Mouse (Mus musculus): ENCODE measurements at regions not wholly inside any gene's neighbourhood (a gene's known extent, or its start where the extent isn't known, plus 50 kb on each side); places are given as distances from the start of the nearest gene placed in this dataset.

DNA sequence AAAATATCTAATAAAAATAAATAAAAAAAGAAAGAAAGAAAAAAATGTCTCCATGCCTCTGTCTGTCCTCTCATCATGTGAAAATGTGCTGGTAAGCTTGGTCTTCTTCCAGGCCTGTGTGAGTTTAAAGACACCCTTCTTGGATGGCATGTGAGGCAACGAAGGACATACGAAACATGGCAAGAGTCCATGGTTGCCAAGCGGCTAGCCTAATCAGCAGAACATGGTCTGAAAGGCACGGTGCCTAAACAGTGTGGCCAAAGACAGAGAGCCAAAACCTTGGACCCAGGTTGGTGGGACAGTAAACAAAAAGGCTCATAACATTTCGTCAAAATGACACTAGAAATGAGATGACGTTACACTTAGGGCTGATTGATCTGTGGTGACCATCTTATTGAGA is 1344.7 kb upstream of the A1bg start:
- peak; percentile 91 for DNase-seq

DNA sequence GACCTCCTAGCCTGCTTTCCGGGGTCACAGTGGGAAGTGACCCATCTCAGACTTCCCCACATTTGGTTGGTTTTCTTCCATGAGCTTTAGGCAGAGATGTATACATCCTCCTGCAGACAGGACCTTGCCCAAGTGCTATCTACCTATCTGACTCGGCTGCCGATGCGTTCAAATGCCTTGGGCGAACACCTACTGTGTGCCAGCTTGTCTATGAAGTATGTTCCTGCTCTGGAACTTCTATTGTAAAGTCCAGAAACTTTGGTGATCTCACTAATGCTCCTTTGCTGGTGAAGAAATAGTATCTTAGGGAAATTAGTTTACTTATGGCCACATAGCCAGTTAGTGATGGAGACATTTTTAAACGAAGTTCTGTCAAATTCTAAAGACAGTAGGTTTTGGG is 1343.2 kb upstream of the A1bg start:
- DNase-seq = peak; percentile 46

GRCm38 (mm10) chr15:62265484-62265937 is 1342.7 kb upstream of the A1bg start:
- DNase-seq = peak; percentile 85

DNA sequence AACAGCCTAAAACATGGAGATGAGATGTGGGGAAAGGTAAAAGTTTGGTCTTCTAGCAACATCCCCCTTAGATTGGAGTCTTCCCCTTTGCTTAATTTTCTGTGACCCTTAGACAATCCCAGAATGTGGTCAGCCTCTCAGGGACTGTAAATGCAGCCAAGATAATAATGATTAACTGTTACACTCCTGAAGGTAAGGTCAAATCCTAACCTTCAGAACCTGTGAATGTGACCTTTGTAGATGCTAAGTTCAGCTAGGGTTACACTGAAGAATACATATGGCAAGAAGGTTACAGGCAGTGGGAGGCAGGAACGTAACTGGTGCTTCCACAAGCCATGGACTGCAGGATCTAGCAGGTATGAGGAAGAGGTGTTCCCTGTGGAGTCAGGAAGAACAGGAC is 1342.2 kb upstream of the A1bg start:
- DNase-seq = no peak

GRCm38 (mm10) chr15:62264183-62264582 is 1341.4 kb upstream of the A1bg start:
- DNase-seq = peak; percentile 69

- DNase-seq = peak; percentile 65
Observed at GRCm38 (mm10) chr15:62262487-62262886, 1339.7 kb upstream of the A1bg start.

DNA sequence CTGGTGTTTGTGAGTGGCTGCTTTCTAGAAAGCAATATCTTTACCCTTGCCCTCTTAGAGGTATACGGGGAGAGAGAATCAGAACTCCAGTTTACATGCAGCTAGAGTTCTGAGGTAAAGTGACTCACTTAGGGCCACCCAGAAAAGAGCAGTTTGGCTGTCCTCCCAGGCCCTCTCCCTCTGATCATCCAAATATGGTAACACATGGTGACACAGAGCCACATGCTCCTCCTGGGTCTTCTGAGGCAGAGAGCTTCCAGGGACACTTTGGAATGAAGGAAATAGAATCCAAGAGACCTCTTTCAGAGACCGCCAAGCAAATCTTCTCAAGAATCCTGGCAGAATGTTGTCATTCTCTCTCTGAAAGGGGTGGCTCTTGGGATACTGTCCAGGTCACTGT is 1338.7 kb upstream of the A1bg start:
- peak; percentile 97 for DNase-seq

GRCm38 (mm10) chr15:62258611-62259010 is 1335.8 kb upstream of the A1bg start:
- DNase-seq = peak; percentile 91

DNA sequence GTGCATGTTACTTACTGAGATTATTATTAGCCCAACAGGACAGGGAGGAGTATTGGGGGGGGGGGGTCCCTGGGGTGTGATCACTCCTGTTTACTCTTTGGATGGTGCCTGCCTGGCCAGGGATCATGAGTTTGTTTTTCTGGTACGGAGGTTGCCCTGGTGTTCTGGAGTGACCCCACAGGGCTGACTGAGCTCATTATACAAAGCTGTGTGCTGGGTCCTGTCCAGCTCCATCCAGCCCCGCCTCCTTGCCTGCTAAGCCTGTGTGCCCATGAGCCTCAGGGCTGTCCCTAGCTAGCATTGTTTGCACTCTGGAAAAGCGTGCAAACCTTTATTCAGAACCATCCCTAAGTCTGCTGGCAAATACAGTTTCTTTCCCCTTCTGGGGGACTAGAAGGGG is 1335.1 kb upstream of the A1bg start:
- DNase-seq = peak; percentile 98

- DNase-seq = peak; percentile 77
Observed at GRCm38 (mm10) chr15:62257110-62257667, 1334.4 kb upstream of the A1bg start.

- peak; percentile 75 for DNase-seq
Observed at GRCm38 (mm10) chr15:62255571-62255970, 1332.8 kb upstream of the A1bg start.

DNA sequence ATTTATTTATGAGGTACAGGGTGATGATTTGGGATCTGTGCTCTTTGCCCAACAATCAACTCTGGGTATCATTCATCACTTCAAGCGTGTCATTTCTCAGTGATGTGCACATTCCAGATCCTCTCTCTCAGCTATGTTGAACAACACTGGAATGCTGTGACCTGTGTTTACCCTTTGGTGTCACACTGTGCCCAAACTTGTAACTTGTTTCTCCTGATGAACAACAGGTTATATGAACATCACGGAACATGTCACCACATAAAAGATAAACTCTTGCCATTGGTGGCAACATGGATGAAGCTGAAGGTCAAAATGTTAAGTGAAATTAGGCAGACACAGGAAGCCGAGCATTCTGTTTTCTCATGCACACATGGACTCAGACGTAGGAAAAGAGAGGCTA is 1330.9 kb upstream of the A1bg start:
- peak; percentile 19 for DNase-seq

- peak; percentile 65 for DNase-seq
Observed at GRCm38 (mm10) chr15:62252078-62252833, 1329.4 kb upstream of the A1bg start.

GRCm38 (mm10) chr15:62249436-62249835 is 1326.6 kb upstream of the A1bg start:
- DNase-seq = no peak

DNA sequence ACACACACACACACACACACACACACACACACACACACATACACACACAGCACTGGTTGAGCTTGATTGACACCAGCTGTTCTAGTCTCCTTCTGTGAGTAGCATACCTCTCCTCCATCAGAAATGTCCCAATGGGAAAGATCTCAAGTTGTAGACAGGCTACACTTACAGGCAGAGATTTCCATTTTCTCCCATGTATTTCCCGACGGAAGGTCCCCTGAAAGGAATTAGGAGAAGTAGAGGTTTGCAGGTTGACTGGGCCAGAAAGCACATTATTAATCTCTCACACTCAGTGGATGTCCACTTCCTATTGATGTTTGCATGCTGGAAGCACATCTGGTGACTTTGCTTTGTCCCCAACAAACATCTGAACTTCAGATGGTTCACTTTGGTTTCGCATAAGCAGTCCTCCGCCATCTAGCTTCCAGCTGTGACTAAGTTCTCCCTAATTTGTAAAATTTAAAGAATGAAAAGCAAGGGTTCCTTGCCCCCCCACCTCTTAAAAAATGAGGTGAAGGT is 1323.8 kb upstream of the A1bg start:
- no peak for DNase-seq

- DNase-seq = no peak
Observed at GRCm38 (mm10) chr15:62245237-62245636, 1322.4 kb upstream of the A1bg start.

GRCm38 (mm10) chr15:62244819-62245218 is 1322.0 kb upstream of the A1bg start:
- DNase-seq = no peak

DNA sequence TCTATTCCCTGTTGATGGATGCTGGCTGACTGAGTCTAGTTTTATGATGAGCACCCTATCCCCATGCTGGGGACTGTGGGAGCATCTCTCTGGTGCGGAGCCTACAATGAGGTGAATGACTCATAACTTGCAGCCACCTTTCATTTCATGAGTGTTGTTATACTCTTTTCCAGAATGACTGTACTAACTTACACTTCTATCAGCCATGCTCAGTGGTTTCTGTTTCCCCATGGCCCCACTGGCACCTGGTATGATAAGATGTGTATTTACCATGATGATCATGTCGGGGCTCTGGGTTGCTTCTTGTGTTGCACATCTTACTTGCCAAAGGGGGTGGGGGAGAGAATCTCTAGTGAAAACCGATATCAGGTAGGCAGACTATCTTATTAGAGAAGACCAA is 1317.2 kb upstream of the A1bg start:
- no peak for DNase-seq

DNA sequence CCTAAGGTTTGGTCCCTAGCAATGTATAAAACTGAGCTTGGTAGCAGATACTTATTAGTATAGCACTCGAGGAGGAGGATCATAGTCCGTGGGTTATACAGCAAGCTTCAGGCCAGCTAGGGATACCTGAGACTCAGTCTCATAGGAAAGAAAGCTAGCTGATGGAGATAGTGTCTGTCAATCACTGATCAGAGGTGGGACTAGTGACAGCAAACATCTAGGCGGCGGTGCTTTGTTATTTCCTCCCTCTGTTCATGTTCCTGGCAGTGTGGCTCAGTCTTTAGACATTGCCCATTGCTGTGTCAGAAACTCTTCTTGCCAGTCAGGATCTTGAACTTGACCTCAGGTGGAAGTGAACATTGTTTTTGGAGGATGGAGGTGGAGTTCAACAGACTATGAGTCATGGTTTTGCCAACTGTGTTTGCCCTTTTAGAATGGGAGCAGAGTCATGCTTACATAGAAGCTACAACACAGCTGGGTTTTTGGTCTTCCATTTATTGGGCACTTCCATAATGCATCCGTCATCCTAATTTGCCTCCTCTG is 1315.8 kb upstream of the A1bg start:
- DNase-seq = no peak

- DNase-seq = peak; percentile 93
Observed at GRCm38 (mm10) chr15:62236056-62236455, 1313.2 kb upstream of the A1bg start.

DNA sequence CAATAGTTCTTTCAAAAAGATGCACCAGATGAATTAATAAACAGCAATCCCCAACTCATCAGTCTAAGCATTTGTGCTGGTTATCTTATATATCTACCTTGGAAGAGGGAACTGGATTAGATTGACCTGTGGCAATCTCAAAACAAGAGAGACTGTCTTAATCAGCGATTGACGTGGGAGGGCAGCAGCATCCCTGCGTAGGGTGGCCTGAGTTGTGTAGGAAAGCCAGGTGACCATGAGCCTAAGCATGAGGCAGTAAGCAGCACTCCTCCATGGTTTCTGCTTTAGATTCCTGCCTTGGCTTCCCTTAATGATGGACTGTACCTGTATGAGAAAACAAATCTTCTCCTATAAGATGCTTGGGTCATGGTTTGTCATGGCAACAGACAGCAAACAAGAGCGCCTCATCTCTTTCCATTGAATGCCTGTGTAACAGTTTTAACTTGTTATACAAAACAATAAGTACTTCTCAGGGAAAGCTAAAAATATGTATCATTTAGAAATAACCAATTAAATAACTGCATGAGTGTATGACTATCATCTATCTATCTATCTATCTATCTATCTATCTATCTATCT is 1311.5 kb upstream of the A1bg start:
- DNase-seq = no peak

- no peak for DNase-seq
Observed at GRCm38 (mm10) chr15:62233154-62233553, 1310.3 kb upstream of the A1bg start.

DNA sequence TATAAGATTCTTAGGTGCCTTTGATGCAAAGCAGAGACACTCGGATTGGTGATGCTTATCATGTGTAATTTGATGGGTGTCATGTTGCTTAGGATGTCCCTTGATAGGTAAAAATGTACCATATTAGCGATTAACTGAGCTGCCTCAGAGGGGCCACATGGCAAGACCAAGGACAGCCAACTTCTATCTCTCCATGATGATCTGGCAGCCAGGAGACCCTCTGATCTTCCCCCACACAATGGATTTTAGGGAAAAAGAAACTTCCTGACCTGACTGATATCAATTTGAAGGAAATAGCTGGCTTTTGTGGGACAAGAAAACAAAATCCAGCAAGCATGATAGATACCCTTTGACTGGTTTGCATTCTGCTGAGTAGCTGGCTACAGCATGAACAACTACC is 1308.9 kb upstream of the A1bg start:
- DNase-seq = no peak

- peak; percentile 43 for DNase-seq
Observed at GRCm38 (mm10) chr15:62230773-62231172, 1308.0 kb upstream of the A1bg start.
